Mouse (Mus musculus): ENCODE data around the gene Hacd1. TPM values are rescaled to one million over a fixed set of nuclear protein-coding genes. Genes with fewer than 3 reads are reported as not detected.
"Not testable (repeated sequence)": the region's sequence is repeated elsewhere in the genome, so short reads cannot be mapped to it uniquely, and the experiment has no call there.

The Hacd1 gene
- 55.6 and 61.5 TPM in 2 replicates for polyA plus RNA-seq (2015; fragmentation: Nextera tagmentation; extraction: Ambion mirVana)

- Histone ChIP-seq H3K9ac (peak within 1 kb of the TSS; percentile 79), H3K9me3 (no peaks in the 10 kb centered on the region), H3K4me1 (peaks cover 9% of the 10 kb centered on the region), H3K4me3 (peak within 1 kb of the TSS; percentile 74), H3K27me3 (no peaks in the 10 kb centered on the region), H3K4me2 (peak within 1 kb of the TSS; percentile 73), H3K27ac (peak within 1 kb of the TSS; percentile 83), H3K36me3 (no peaks in the 10 kb centered on the region)
- peak; percentile 81 for ATAC-seq (ENCODE audit: insufficient number of reproducible peaks, insufficient read depth, low FRiP score, low TSS enrichment, low read depth)
- WGBS: under 1% methylated on average over 98 of the region's 101 CpGs
Measured at GRCm38 (mm10) chr2:14055566-14056331, at the start of gene Hacd1. Hacd1 (minus strand) TSS chr2:14056135.

GRCm38 (mm10) chr2:14103924-14104323 lies 48.0 kb upstream of the Hacd1 start:
- Histone ChIP-seq H3K4me3 (no peak overlapping the region), H3K4me2 (no peak overlapping the region), H3K27me3 (no peaks in the 10 kb centered on the region), H3K9ac (no peak overlapping the region), H3K9me3 (no peaks in the 10 kb centered on the region), H3K27ac (no peak overlapping the region), H3K36me3 (peaks cover 19% of the 10 kb centered on the region), H3K4me1 (no peaks in the 10 kb centered on the region)
- no peak for ATAC-seq (ENCODE audit: insufficient number of reproducible peaks, insufficient read depth, low FRiP score, low TSS enrichment, low read depth)
- WGBS: 88% methylated on average over 1 of the region's 1 CpGs

GRCm38 (mm10) chr2:14102603-14103002 lies 46.7 kb upstream of the Hacd1 start:
- H3K27ac ChIP-seq: no peak overlapping the region
- H3K9ac ChIP-seq: no peak overlapping the region
- H3K36me3 ChIP-seq: peaks cover 19% of the 10 kb centered on the region
- no peak for ATAC-seq (ENCODE audit: insufficient number of reproducible peaks, insufficient read depth, low FRiP score, low TSS enrichment, low read depth)
- H3K9me3 ChIP-seq: no peaks in the 10 kb centered on the region
- H3K4me1 ChIP-seq: no peaks in the 10 kb centered on the region
- no peak overlapping the region for H3K4me3 ChIP-seq
- H3K4me2 ChIP-seq: no peak overlapping the region
- 89% methylated on average over 2 of the region's 2 CpGs for WGBS
- H3K27me3 ChIP-seq: no peaks in the 10 kb centered on the region

GRCm38 (mm10) chr2:14100533-14100932 lies 44.6 kb upstream of the Hacd1 start:
- H3K4me1 ChIP-seq: no peaks in the 10 kb centered on the region
- ATAC-seq (ENCODE audit: insufficient number of reproducible peaks, insufficient read depth, low FRiP score, low TSS enrichment, low read depth): no peak
- no peak overlapping the region for H3K9ac ChIP-seq
- H3K36me3 ChIP-seq: peaks cover 30% of the 10 kb centered on the region
- H3K27ac ChIP-seq: no peak overlapping the region
- no peaks in the 10 kb centered on the region for H3K9me3 ChIP-seq
- H3K4me3 ChIP-seq: no peak overlapping the region
- H3K4me2 ChIP-seq: no peak overlapping the region
- no peaks in the 10 kb centered on the region for H3K27me3 ChIP-seq

GRCm38 (mm10) chr2:14078527-14078926 lies 22.6 kb upstream of the Hacd1 start:
- not testable (repeated sequence) for H3K27ac ChIP-seq; H3K9me3 ChIP-seq; H3K9ac ChIP-seq; H3K4me2 ChIP-seq; H3K27me3 ChIP-seq; ATAC-seq (ENCODE audit: insufficient number of reproducible peaks, insufficient read depth, low FRiP score, low TSS enrichment, low read depth); H3K4me3 ChIP-seq; H3K36me3 ChIP-seq
- peaks cover 17% of the 10 kb centered on the region for H3K4me1 ChIP-seq
- WGBS: 89% methylated on average over 9 of the region's 9 CpGs

GRCm38 (mm10) chr2:14074221-14074901 lies 18.4 kb upstream of the Hacd1 start:
- Histone ChIP-seq H3K4me2 (peak overlapping the region; percentile 69), H3K4me1 (peaks cover 20% of the 10 kb centered on the region), H3K9me3 (no peaks in the 10 kb centered on the region), H3K4me3 (peak overlapping the region; percentile 62), H3K36me3 (no peaks in the 10 kb centered on the region), H3K9ac (peak overlapping the region; percentile 85), H3K27ac (peak overlapping the region; percentile 95), H3K27me3 (no peaks in the 10 kb centered on the region)
- ATAC-seq (ENCODE audit: insufficient number of reproducible peaks, insufficient read depth, low FRiP score, low TSS enrichment, low read depth): no peak
- WGBS: under 1% methylated on average over 33 of the region's 38 CpGs

GRCm38 (mm10) chr2:14073362-14074220 lies 17.7 kb upstream of the Hacd1 start, which contains the start of gene Stam:
Stam (plus strand) TSS chr2:14074098.
- Histone ChIP-seq H3K9ac (peak within 1 kb of the TSS; percentile 85), H3K9me3 (no peaks in the 10 kb centered on the region), H3K4me1 (peaks cover 20% of the 10 kb centered on the region), H3K27me3 (no peaks in the 10 kb centered on the region), H3K4me2 (peak within 1 kb of the TSS; percentile 69), H3K27ac (peak within 1 kb of the TSS; percentile 95), H3K4me3 (peak within 1 kb of the TSS; percentile 62), H3K36me3 (no peaks in the 10 kb centered on the region)
- peak; percentile 97 for ATAC-seq (ENCODE audit: insufficient number of reproducible peaks, insufficient read depth, low FRiP score, low TSS enrichment, low read depth)
- WGBS: under 1% methylated on average over 50 of the region's 50 CpGs

- peaks cover 20% of the 10 kb centered on the region for H3K4me1 ChIP-seq
- no peak for ATAC-seq (ENCODE audit: insufficient number of reproducible peaks, insufficient read depth, low FRiP score, low TSS enrichment, low read depth)
- H3K36me3 ChIP-seq: no peaks in the 10 kb centered on the region
- no peaks in the 10 kb centered on the region for H3K9me3 ChIP-seq
- peak overlapping the region; percentile 95 for H3K27ac ChIP-seq
- peak overlapping the region; percentile 62 for H3K4me3 ChIP-seq
- no peaks in the 10 kb centered on the region for H3K27me3 ChIP-seq
- H3K4me2 ChIP-seq: peak overlapping the region; percentile 69
- H3K9ac ChIP-seq: peak overlapping the region; percentile 85
- 15% methylated on average over 8 of the region's 8 CpGs for WGBS
Measured at GRCm38 (mm10) chr2:14073008-14073361, 17.1 kb upstream of the Hacd1 start.

GRCm38 (mm10) chr2:14070466-14070865 lies 14.5 kb upstream of the Hacd1 start:
- WGBS: 80% methylated on average over 8 of the region's 8 CpGs
- ATAC-seq (ENCODE audit: insufficient number of reproducible peaks, insufficient read depth, low FRiP score, low TSS enrichment, low read depth): no peak

GRCm38 (mm10) chr2:14069027-14069426 lies 13.1 kb upstream of the Hacd1 start:
- Histone ChIP-seq H3K4me1 (0 out of 2 replicates have a peak, but pooled peaks cover 2% of the 10 kb centered on the region), H3K9ac (no peak overlapping the region), H3K9me3 (no peaks in the 10 kb centered on the region), H3K4me3 (no peak overlapping the region), H3K27ac (no peak overlapping the region), H3K4me2 (no peak overlapping the region), H3K27me3 (no peaks in the 10 kb centered on the region), H3K36me3 (no peaks in the 10 kb centered on the region)
- WGBS: 81% methylated on average over 2 of the region's 2 CpGs
- no peak for ATAC-seq (ENCODE audit: insufficient number of reproducible peaks, insufficient read depth, low FRiP score, low TSS enrichment, low read depth)

More at GRCm38 (mm10) chr2:14070466-14070865, 14.5 kb upstream of the Hacd1 start:
- H3K4me3 ChIP-seq: no peak overlapping the region
- H3K4me2 ChIP-seq: no peak overlapping the region
- H3K9me3 ChIP-seq: no peaks in the 10 kb centered on the region
- no peak overlapping the region for H3K27ac ChIP-seq
- H3K27me3 ChIP-seq: no peaks in the 10 kb centered on the region
- H3K4me1 ChIP-seq: peaks cover 10% of the 10 kb centered on the region
- H3K36me3 ChIP-seq: no peaks in the 10 kb centered on the region
- no peak overlapping the region for H3K9ac ChIP-seq
